Mouse (Mus musculus) intestine, embryonic 14.5 days (tissue): ENCODE results near the gene Rgs17. TPM values are rescaled to one million over a fixed set of nuclear protein-coding genes. Genes with fewer than 3 reads are reported as not detected.

ENCODE experiments used
- ATAC-seq: fragments of 200-750 bp; cut with Nextera tagmentation; replicated peaks from 2 replicates; pipeline ENCODE4 v1.8.0; 2017; ENCODE audit warnings: low read depth, moderate number of reproducible peaks, moderate TSS enrichment, moderate library complexity; ENCODE audit not compliant: low FRiP score, low TSS enrichment
- DNase-seq: peaks from one replicate; pipeline ENCODE4 v3.0.0-alpha.2; 2018; ENCODE audit warnings: low spot score
- H3K27ac ChIP-seq: fragments of 300-500 bp; sonication (generic); 2 replicates; pipeline ENCODE4 v1.5.1; 2014; ENCODE audit warnings: low read depth, mild to moderate bottlenecking, control low read depth
- H3K27me3 ChIP-seq: fragments of 300-500 bp; sonication (generic); replicated peaks from 2 replicates; pipeline ENCODE4 v1.6.1; 2014; ENCODE audit warnings: low read length, control low read depth; ENCODE audit not compliant: control insufficient read depth, insufficient read depth
- H3K36me3 ChIP-seq: fragments of 300-500 bp; sonication (generic); 2 replicates; pipeline ENCODE4 v1.6.1; 2014; ENCODE audit warnings: low read length, control low read depth; ENCODE audit not compliant: control insufficient read depth, insufficient read depth
- H3K4me1 ChIP-seq: fragments of 300-500 bp; sonication (generic); replicated peaks from 2 replicates; pipeline ENCODE4 v1.6.1; 2014; ENCODE audit warnings: low read length, control low read depth, mixed read lengths; ENCODE audit not compliant: control insufficient read depth, insufficient read depth
- H3K4me2 ChIP-seq: fragments of 300-500 bp; sonication (generic); 2 replicates; pipeline ENCODE4 v1.6.1; 2014; ENCODE audit warnings: low read length
- H3K4me3 ChIP-seq: fragments of 300-500 bp; sonication (generic); 2 replicates; pipeline ENCODE4 v1.5.1; 2014; ENCODE audit warnings: low read depth, low read length, control low read depth, mixed read lengths
- H3K9ac ChIP-seq: fragments of 300-500 bp; sonication (generic); 2 replicates; pipeline ENCODE4 v1.6.1; 2014; ENCODE audit warnings: mild to moderate bottlenecking, low read length
- H3K9me3 ChIP-seq: fragments of 300-500 bp; sonication (generic); 2 replicates; pipeline ENCODE4 v1.6.1; 2016; ENCODE audit warnings: low read length, control low read depth; ENCODE audit not compliant: control insufficient read depth
- WGBS: fragments of 180-500 bp; shearing (Covaris S2); extraction: QIAGEN DNeasy Blood & Tissue Kit; methylation state at CpG from one replicate; pipeline ENCODE4 v1.1.7; 2014; 5-methylcytosine and 5-hydroxymethylcytosine counted together
- polyA plus RNA-seq: library from polyadenylated mRNA; unstranded; fragments of >200 nt; fragmentation: Nextera tagmentation; extraction: Ambion mirVana; gene quantifications from 2 replicates; pipeline ENCODE4 v1.2.1, GENCODE M21; 2014

Rgs17 gene
- polyA plus RNA-seq, 1 experiment from 2014 or later: 2.8 TPM

GRCm38 (mm10) chr10:5815968-5816367, 106.2 kb downstream of the Rgs17 start:
- Histone ChIP-seq H3K27me3 (no peaks in the 10 kb centered on the region), H3K4me2 (no peak overlapping the region), H3K9me3 (no peaks in the 10 kb centered on the region), H3K36me3 (peaks cover 90% of the 10 kb centered on the region), H3K4me1 (no peaks in the 10 kb centered on the region), H3K4me3 (no peak overlapping the region), H3K27ac (no peak overlapping the region), H3K9ac (no peak overlapping the region)
- no peak for ATAC-seq
- WGBS: 93% methylated on average over 2 of the region's 2 CpGs
- DNase-seq: no peak

GRCm38 (mm10) chr10:5813724-5814123, 108.5 kb downstream of the Rgs17 start:
- no peaks in the 10 kb centered on the region for H3K4me1 ChIP-seq
- no peak overlapping the region for H3K9ac ChIP-seq
- 82% methylated on average over 11 of the region's 11 CpGs for WGBS
- ATAC-seq (no peak), DNase-seq (no peak)
- peaks cover 73% of the 10 kb centered on the region for H3K36me3 ChIP-seq
- no peak overlapping the region for H3K27ac ChIP-seq
- no peaks in the 10 kb centered on the region for H3K9me3 ChIP-seq
- no peak overlapping the region for H3K4me3 ChIP-seq
- no peak overlapping the region for H3K4me2 ChIP-seq
- H3K27me3 ChIP-seq: no peaks in the 10 kb centered on the region

- H3K9me3 ChIP-seq: no peaks in the 10 kb centered on the region
- H3K27me3 ChIP-seq: no peaks in the 10 kb centered on the region
- no peak for ATAC-seq
- H3K27ac ChIP-seq: peak overlapping the region; percentile 62
- peaks cover 18% of the 10 kb centered on the region for H3K36me3 ChIP-seq
- peaks cover 18% of the 10 kb centered on the region for H3K4me1 ChIP-seq
- 70% methylated on average over 2 of the region's 2 CpGs for WGBS
- DNase-seq: no peak
- no peak overlapping the region for H3K9ac ChIP-seq
- no peak overlapping the region for H3K4me3 ChIP-seq
- no peak overlapping the region for H3K4me2 ChIP-seq
These were observed 114.5 kb downstream of the Rgs17 start for GRCm38 (mm10) chr10:5807683-5808082.

- Histone ChIP-seq H3K4me1 (peaks cover 21% of the 10 kb centered on the region), H3K9ac (no peak overlapping the region), H3K36me3 (peaks cover 18% of the 10 kb centered on the region), H3K9me3 (no peaks in the 10 kb centered on the region), H3K27ac (peak overlapping the region; percentile 62), H3K27me3 (no peaks in the 10 kb centered on the region), H3K4me3 (no peak overlapping the region), H3K4me2 (no peak overlapping the region)
- ATAC-seq (no peak), DNase-seq (no peak)
- WGBS: 64% methylated on average over 4 of the region's 4 CpGs
These were observed 115.2 kb downstream of the Rgs17 start for GRCm38 (mm10) chr10:5806996-5807395.

- peak overlapping the region; percentile 78 for H3K4me3 ChIP-seq
- H3K36me3 ChIP-seq: peaks cover 18% of the 10 kb centered on the region
- DNase-seq: no peak
- H3K9me3 ChIP-seq: no peaks in the 10 kb centered on the region
- H3K4me1 ChIP-seq: peaks cover 21% of the 10 kb centered on the region
- H3K4me2 ChIP-seq: peak overlapping the region; percentile 73
- peak overlapping the region; percentile 47 for H3K9ac ChIP-seq
- 16% methylated on average over 8 of the region's 8 CpGs for WGBS
- H3K27me3 ChIP-seq: no peaks in the 10 kb centered on the region
- no peak for ATAC-seq
- peak overlapping the region; percentile 83 for H3K27ac ChIP-seq
These were observed 115.8 kb downstream of the Rgs17 start for GRCm38 (mm10) chr10:5806416-5806815.

- ATAC-seq (peak; percentile 93), DNase-seq (peak; percentile 98)
- H3K4me3 ChIP-seq: peak overlapping the region; percentile 78
- peak overlapping the region; percentile 73 for H3K4me2 ChIP-seq
- peak overlapping the region; percentile 65 for H3K9ac ChIP-seq
- H3K36me3 ChIP-seq: peaks cover 23% of the 10 kb centered on the region
- 1% methylated on average over 43 of the region's 43 CpGs for whole genome bisulfite sequencing
- no peaks in the 10 kb centered on the region for H3K27me3 ChIP-seq
- H3K4me1 ChIP-seq: peaks cover 21% of the 10 kb centered on the region
- peak overlapping the region; percentile 83 for H3K27ac ChIP-seq
- no peaks in the 10 kb centered on the region for H3K9me3 ChIP-seq
These were observed 116.4 kb downstream of the Rgs17 start for GRCm38 (mm10) chr10:5805731-5806307.

GRCm38 (mm10) chr10:5805243-5805730, 116.9 kb downstream of the Rgs17 start, which contains the start of gene Fbxo5:
Gene Fbxo5, minus strand, starts transcription at chr10:5805600.
- DNase-seq (no peak), ATAC-seq (peak; percentile 95)
- WGBS: under 1% methylated on average over 42 of the region's 42 CpGs

GRCm38 (mm10) chr10:5804691-5805156, 117.5 kb downstream of the Rgs17 start:
- Histone ChIP-seq H3K4me1 (peaks cover 21% of the 10 kb centered on the region), H3K27me3 (no peaks in the 10 kb centered on the region), H3K4me2 (peak overlapping the region; percentile 73), H3K4me3 (peak overlapping the region; percentile 78), H3K9me3 (no peaks in the 10 kb centered on the region), H3K27ac (peak overlapping the region; percentile 83), H3K9ac (peak overlapping the region; percentile 70), H3K36me3 (peaks cover 34% of the 10 kb centered on the region)
- DNase-seq (peak; percentile 63), ATAC-seq (peak; percentile 28)
- WGBS: under 1% methylated on average over 24 of the region's 24 CpGs

More at GRCm38 (mm10) chr10:5805243-5805730, 116.9 kb downstream of the Rgs17 start, which contains the start of gene Fbxo5:
- no peaks in the 10 kb centered on the region for H3K9me3 ChIP-seq
- peak within 1 kb of the TSS; percentile 78 for H3K4me3 ChIP-seq
- H3K9ac ChIP-seq: peak within 1 kb of the TSS; percentile 70
- H3K4me1 ChIP-seq: peaks cover 21% of the 10 kb centered on the region
- H3K27me3 ChIP-seq: no peaks in the 10 kb centered on the region
- peaks cover 28% of the 10 kb centered on the region for H3K36me3 ChIP-seq
- peak within 1 kb of the TSS; percentile 73 for H3K4me2 ChIP-seq
- H3K27ac ChIP-seq: peak within 1 kb of the TSS; percentile 83

GRCm38 (mm10) chr10:5803739-5804138, 118.5 kb downstream of the Rgs17 start:
- Histone ChIP-seq H3K4me2 (peak overlapping the region; percentile 73), H3K27ac (no peak overlapping the region), H3K27me3 (no peaks in the 10 kb centered on the region), H3K36me3 (peaks cover 41% of the 10 kb centered on the region), H3K9me3 (no peaks in the 10 kb centered on the region), H3K4me1 (peaks cover 21% of the 10 kb centered on the region), H3K9ac (peak overlapping the region; percentile 70), H3K4me3 (peak overlapping the region; percentile 78)
- DNase-seq (no peak), ATAC-seq (no peak)
- WGBS: 0% methylated on average over 1 of the region's 1 CpGs
